Mouse (Mus musculus) spleen, postnatal 10 days (tissue): ENCODE measurements around the gene Zbtb44.
"Not testable (repeated sequence)": the region's sequence is repeated elsewhere in the genome, so short reads cannot be mapped to it uniquely, and the experiment has no call there.

Experiments
- DNase-seq, 2 experiments: peaks; one replicate each; pipeline ENCODE4 v3.0.0; 2021 to 2022; ENCODE audit warnings: low spot score in 2 of 2

The Zbtb44 gene

GRCm38 (mm10) chr9:31030532-31031413 lies at the start of gene Zbtb44:
Zbtb44 (plus strand) TSS chr9:31030644.
- DNase-seq: peak; percentile 81 to 87

- DNase-seq: no peak
These were observed 44.7 kb upstream of the Zbtb44 start for GRCm38 (mm10) chr9:30985782-30986181.

- DNase-seq: no peak
These were observed 37.3 kb upstream of the Zbtb44 start for GRCm38 (mm10) chr9:30993106-30993505.

- DNase-seq: no peak
These were observed 33.6 kb upstream of the Zbtb44 start for GRCm38 (mm10) chr9:30996590-30997562.

GRCm38 (mm10) chr9:31000641-31001040 lies 29.8 kb upstream of the Zbtb44 start:
- DNase-seq: no peak

- no peak for DNase-seq
These were observed 27.9 kb upstream of the Zbtb44 start for GRCm38 (mm10) chr9:31002528-31002927.

GRCm38 (mm10) chr9:31009334-31009733 lies 21.1 kb upstream of the Zbtb44 start:
- no peak for DNase-seq

GRCm38 (mm10) chr9:31010040-31010439 lies 20.4 kb upstream of the Zbtb44 start:
- no peak for DNase-seq

GRCm38 (mm10) chr9:31010749-31011148 lies 19.7 kb upstream of the Zbtb44 start:
- DNase-seq: no peak

- no peak for DNase-seq
These were observed 18.9 kb upstream of the Zbtb44 start for GRCm38 (mm10) chr9:31011533-31011932.

GRCm38 (mm10) chr9:31012674-31013073 lies 17.8 kb upstream of the Zbtb44 start:
- DNase-seq: no peak

GRCm38 (mm10) chr9:31013415-31013814 lies 17.0 kb upstream of the Zbtb44 start:
- no peak for DNase-seq

- DNase-seq: no peak
These were observed 12.8 kb upstream of the Zbtb44 start for GRCm38 (mm10) chr9:31017616-31018015.

- DNase-seq: no peak
These were observed 12.3 kb upstream of the Zbtb44 start for GRCm38 (mm10) chr9:31018158-31018557.

GRCm38 (mm10) chr9:31018705-31019104 lies 11.7 kb upstream of the Zbtb44 start:
- no peak for DNase-seq

- no peak for DNase-seq
These were observed 2.2 kb upstream of the Zbtb44 start for GRCm38 (mm10) chr9:31028251-31028650.

GRCm38 (mm10) chr9:31029751-31030511 lies 513 bp upstream of the Zbtb44 start:
- peak; percentile 94 to 99 for DNase-seq

- DNase-seq: no peak
These were observed 985 bp downstream of the Zbtb44 start for GRCm38 (mm10) chr9:31031414-31031843.

- no peak for DNase-seq
These were observed 2.1 kb downstream of the Zbtb44 start for GRCm38 (mm10) chr9:31032546-31032945.

GRCm38 (mm10) chr9:31050208-31050607 lies 19.8 kb downstream of the Zbtb44 start:
- DNase-seq: no peak

GRCm38 (mm10) chr9:31051509-31051908 lies 21.1 kb downstream of the Zbtb44 start:
- not testable (repeated sequence) for DNase-seq

- no peak for DNase-seq
These were observed 28.3 kb downstream of the Zbtb44 start for GRCm38 (mm10) chr9:31058723-31059122.
